Mouse (Mus musculus) midbrain, postnatal 0 days (tissue): Measurements from ENCODE around the gene Ndst2. TPM values are rescaled to one million over a fixed set of nuclear protein-coding genes. Genes with fewer than 3 reads are reported as not detected.
A peak's percentile ranks its signal among the peaks of the same experiment; 100 is the strongest.

Experiments
- ATAC-seq: fragments of 200-750 bp; cut with Nextera tagmentation; 2 replicates; pipeline ENCODE4 v1.8.0; 2017; ENCODE audit warnings: moderate number of reproducible peaks, mild to moderate bottlenecking, moderate TSS enrichment, moderate library complexity; ENCODE audit not compliant: low FRiP score
- DNase-seq: peaks from one replicate; pipeline ENCODE4 v3.0.0-alpha.2; 2015; ENCODE audit warnings: low spot score
- H3K27ac ChIP-seq: fragments of 300-500 bp; sonication (generic); 2 replicates; pipeline ENCODE4 v1.5.1; 2014; ENCODE audit warnings: low read depth, mild to moderate bottlenecking, low read length, mixed read lengths
- H3K27me3 ChIP-seq: fragments of 300-500 bp; sonication (generic); 2 replicates; pipeline ENCODE4 v1.6.1; 2014; ENCODE audit warnings: low read length, control low read depth, mixed read lengths; ENCODE audit not compliant: insufficient read depth
- H3K36me3 ChIP-seq: fragments of 300-500 bp; sonication (generic); 2 replicates; pipeline ENCODE4 v1.6.1; 2014; ENCODE audit warnings: low read length, control low read depth, mixed read lengths; ENCODE audit not compliant: insufficient read depth
- H3K4me1 ChIP-seq: fragments of 300-500 bp; sonication (generic); 2 replicates; pipeline ENCODE4 v1.6.1; 2014; ENCODE audit warnings: mild to moderate bottlenecking, control low read depth, antibody characterized with exemption, low read length, mixed read lengths; ENCODE audit not compliant: insufficient read depth
- H3K4me2 ChIP-seq: fragments of 300-500 bp; sonication (generic); 2 replicates; pipeline ENCODE4 v1.6.1; 2014; ENCODE audit warnings: low read depth, mild to moderate bottlenecking, low read length, mixed read lengths; ENCODE audit not compliant: poor library complexity, severe bottlenecking
- H3K4me3 ChIP-seq: fragments of 300-500 bp; sonication (generic); 2 replicates; pipeline ENCODE4 v1.5.1; 2014; ENCODE audit warnings: low read depth, mild to moderate bottlenecking, low read length, moderate library complexity
- H3K9ac ChIP-seq: fragments of 300-500 bp; sonication (generic); replicated peaks from 2 replicates; pipeline ENCODE4 v1.6.1; 2014; ENCODE audit warnings: mild to moderate bottlenecking, low read length, moderate library complexity, mixed read lengths; ENCODE audit not compliant: poor library complexity, severe bottlenecking
- H3K9me3 ChIP-seq: fragments of 300-500 bp; sonication (generic); 2 replicates; pipeline ENCODE4 v1.6.1; 2016; ENCODE audit warnings: low read length, control low read depth
- CTCF ChIP-seq: IDR thresholded peaks from 2 replicates; pipeline ENCODE4 v1.5.1; 2016; ENCODE audit warnings: antibody characterized with exemption, mild to moderate bottlenecking
- WGBS: fragments of 180-500 bp; shearing (Covaris S2); extraction: QIAGEN DNeasy Blood & Tissue Kit; methylation state at CpG from one replicate; pipeline ENCODE4 v1.1.7; 2014; 5-methylcytosine and 5-hydroxymethylcytosine counted together
- polyA plus RNA-seq: library from polyadenylated mRNA; unstranded; fragments of >200 nt; fragmentation: Nextera tagmentation; extraction: Ambion mirVana; gene quantifications from 2 replicates; pipeline ENCODE4 v1.2.1, GENCODE M21; 2015
- total RNA-seq: library from RNA; depleted of rRNA; stranded (reverse); fragments of >200 nt; gene quantifications from 2 replicates; pipeline ENCODE4 v1.2.3, GENCODE M21; 2014

Gene Ndst2
- total and polyA plus RNA-seq, 2 experiments from 2014 or later: 14.0 to 23.2 TPM

DNA sequence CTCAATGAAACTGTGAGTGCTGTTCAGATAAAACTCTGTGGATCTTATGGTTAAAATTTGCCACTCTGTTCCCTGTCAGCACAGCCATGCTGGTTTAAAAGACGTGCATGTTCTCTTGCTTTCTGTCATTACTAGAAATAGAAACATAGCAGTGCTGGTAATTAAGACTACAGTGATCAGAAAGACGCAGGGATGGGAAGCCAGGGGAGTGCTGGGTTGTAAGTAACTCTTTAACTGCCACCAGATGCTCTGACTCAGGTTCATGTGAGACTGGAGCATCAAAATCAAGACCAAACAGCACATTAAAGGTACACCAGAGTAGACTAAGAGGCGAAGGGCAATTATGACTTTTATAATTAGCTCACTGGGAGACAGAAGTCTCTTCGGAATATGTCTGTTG is 14.0 kb upstream of the Ndst2 start:
- H3K9me3 ChIP-seq: no peaks in the 10 kb centered on the region
- H3K27me3 ChIP-seq: no peaks in the 10 kb centered on the region
- H3K36me3 ChIP-seq: peaks cover 28% of the 10 kb centered on the region
- H3K4me1 ChIP-seq: no peaks in the 10 kb centered on the region
- no peak overlapping the region for H3K4me2 ChIP-seq
- no peak overlapping the region for H3K9ac ChIP-seq
- DNase-seq (no peak), ATAC-seq (no peak)
- no peak overlapping the region for H3K4me3 ChIP-seq
- TF ChIP-seq CTCF: no peak
- 77% methylated on average over 4 of the region's 4 CpGs for WGBS
- H3K27ac ChIP-seq: no peak overlapping the region

- TF ChIP-seq CTCF: peak; percentile 60
- Histone ChIP-seq H3K4me2 (no peak overlapping the region), H3K9ac (no peak overlapping the region), H3K27ac (no peak overlapping the region), H3K9me3 (no peaks in the 10 kb centered on the region), H3K4me3 (no peak overlapping the region), H3K4me1 (no peaks in the 10 kb centered on the region), H3K36me3 (peaks cover 32% of the 10 kb centered on the region), H3K27me3 (no peaks in the 10 kb centered on the region)
- WGBS: 84% methylated on average over 3 of the region's 3 CpGs
- ATAC-seq (no peak), DNase-seq (no peak)
These were observed 12.6 kb upstream of the Ndst2 start for GRCm38 (mm10) chr14:20746935-20747334.

- DNase-seq (no peak), ATAC-seq (no peak)
- H3K27ac ChIP-seq: no peak overlapping the region
- H3K4me1 ChIP-seq: no peaks in the 10 kb centered on the region
- no peak overlapping the region for H3K4me2 ChIP-seq
- no peaks in the 10 kb centered on the region for H3K9me3 ChIP-seq
- H3K36me3 ChIP-seq: peaks cover 64% of the 10 kb centered on the region
- no peaks in the 10 kb centered on the region for H3K27me3 ChIP-seq
- H3K9ac ChIP-seq: no peak overlapping the region
- no peak overlapping the region for H3K4me3 ChIP-seq
- no peak for TF ChIP-seq CTCF
- 85% methylated on average over 3 of the region's 3 CpGs for WGBS
These were observed 9.3 kb upstream of the Ndst2 start for GRCm38 (mm10) chr14:20743614-20744013.

DNA sequence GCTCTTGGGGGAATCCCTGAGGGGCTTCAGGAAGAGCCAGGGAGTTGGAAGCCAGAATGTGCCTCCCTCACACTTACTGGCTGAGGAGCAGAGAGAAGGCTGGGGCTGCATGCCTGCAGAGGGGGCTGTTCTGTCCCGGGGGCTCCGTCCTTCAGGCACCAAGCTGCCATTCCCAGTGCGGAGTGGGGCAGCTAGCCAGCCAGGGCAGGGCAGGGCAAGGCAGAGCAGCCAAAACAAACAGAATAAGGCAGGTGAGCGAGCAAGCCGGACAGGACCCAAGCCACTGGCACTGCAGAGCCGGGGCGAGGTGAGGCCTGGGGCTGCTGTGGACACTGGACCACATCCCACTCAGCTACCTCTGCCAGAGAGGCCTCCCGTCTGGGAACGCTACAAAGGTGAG is 6.9 kb upstream of the Ndst2 start:
- ATAC-seq: no peak
- 91% methylated on average over 9 of the region's 9 CpGs for WGBS

DNA sequence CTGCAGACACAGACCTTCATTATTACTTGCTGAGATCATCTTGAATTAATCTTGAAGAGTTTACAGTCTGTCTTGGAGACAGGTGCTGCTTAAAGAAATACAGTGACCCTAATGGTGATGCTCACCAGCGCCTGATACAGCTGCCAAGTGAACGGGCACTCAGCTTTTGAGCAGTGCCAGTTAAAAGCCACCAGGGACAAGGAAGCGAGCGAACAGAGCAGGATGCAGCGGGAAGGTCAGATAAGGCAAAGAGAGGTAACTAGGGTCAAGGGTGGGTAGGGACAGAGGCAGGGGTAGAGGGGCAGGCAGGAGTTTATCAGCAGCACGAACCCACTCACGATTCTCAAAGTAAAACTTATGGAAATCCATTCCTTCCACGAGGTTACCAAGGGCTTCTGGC is 4.1 kb upstream of the Ndst2 start:
- Histone ChIP-seq H3K4me3 (no peak overlapping the region), H3K27ac (no peak overlapping the region), H3K36me3 (peaks cover 64% of the 10 kb centered on the region), H3K4me2 (no peak overlapping the region), H3K27me3 (no peaks in the 10 kb centered on the region), H3K4me1 (peaks cover under 1% of the 10 kb centered on the region; the same call in 1 of the 2 replicates), H3K9ac (no peak overlapping the region), H3K9me3 (no peaks in the 10 kb centered on the region)
- WGBS: 94% methylated on average over 8 of the region's 8 CpGs
- no peak for TF ChIP-seq CTCF
- ATAC-seq (no peak), DNase-seq (no peak)

More for the DNA sequence above, 6.9 kb upstream of the Ndst2 start:
- Histone ChIP-seq H3K9ac (no peak overlapping the region), H3K9me3 (no peaks in the 10 kb centered on the region), H3K4me1 (no peaks in the 10 kb centered on the region), H3K27me3 (no peaks in the 10 kb centered on the region), H3K4me3 (no peak overlapping the region), H3K27ac (no peak overlapping the region), H3K4me2 (no peak overlapping the region), H3K36me3 (peaks cover 80% of the 10 kb centered on the region)
- DNase-seq: no peak
- TF ChIP-seq CTCF: no peak

- H3K36me3 ChIP-seq: peaks cover 59% of the 10 kb centered on the region
- H3K9ac ChIP-seq: no peak overlapping the region
- peak; percentile 74 for TF ChIP-seq CTCF
- no peak overlapping the region for H3K4me2 ChIP-seq
- H3K27me3 ChIP-seq: no peaks in the 10 kb centered on the region
- H3K4me3 ChIP-seq: no peak overlapping the region
- no peak for ATAC-seq
- 51% methylated on average over 14 of the region's 14 CpGs for WGBS
- H3K4me1 ChIP-seq: peaks cover 5% of the 10 kb centered on the region
- no peak overlapping the region for H3K27ac ChIP-seq
- H3K9me3 ChIP-seq: no peaks in the 10 kb centered on the region
- DNase-seq: no peak
These were observed 2.9 kb upstream of the Ndst2 start for GRCm38 (mm10) chr14:20737306-20737705.
